Comparison of ENCODE assay signal across 8 mouse cellular contexts in genomic region chr14:99943156-99943555, GRCm38 (mm10).
A peak's percentile ranks its signal among the peaks of the same experiment; 100 is the strongest.
DNase-seq lines count a peak whose midpoint lies in the region; ATAC-seq and TF ChIP-seq lines count a peak whose summit lies in the region.

No protein-coding gene starts in this region.

- peaks cover 33% of the 10 kb centered on the region for H3K4me1 ChIP-seq in forebrain, embryonic 15.5 days
- peaks cover 30% of the 10 kb centered on the region for H3K4me1 ChIP-seq in hindbrain, embryonic 15.5 days (replicated peaks)
- H3K4me1 ChIP-seq in limb, embryonic 11.5 days (ENCODE audit: control insufficient read depth, insufficient read depth, low read length): peaks cover 23% of the 10 kb centered on the region
- H3K4me1 ChIP-seq in midbrain, embryonic 12.5 days: peaks cover 37% of the 10 kb centered on the region
- no peaks in the 10 kb centered on the region for H3K4me1 ChIP-seq in stomach, postnatal 0 days (replicated peaks; ENCODE audit: control insufficient read depth, insufficient read depth)

- peak; percentile 44 to 49 for DNase-seq in frontal cortex, postnatal 14 days (ENCODE audit: low spot score in 2 of 2)
- no peak for DNase-seq in frontal cortex, postnatal 36 days (ENCODE audit: low spot score in 2 of 2)
- peak; percentile 15 for DNase-seq in cerebellum, adult 11 months
- peak; percentile 80 for DNase-seq in limb, embryonic 11.5 days (ENCODE audit: low spot score)
- peak; percentile 78 for DNase-seq in stomach, postnatal 0 days (ENCODE audit: low spot score)

- TF ChIP-seq CTCF in stomach, postnatal 0 days (IDR thresholded peaks at IDR 0.05; ENCODE audit: low read depth): no peak

- no peaks in the 10 kb centered on the region for H3K27me3 ChIP-seq in forebrain, embryonic 15.5 days
- H3K27me3 ChIP-seq in hindbrain, embryonic 15.5 days: no peaks in the 10 kb centered on the region
- H3K27me3 ChIP-seq in limb, embryonic 11.5 days (ENCODE audit: control insufficient read depth, insufficient read depth, low read length): no peaks in the 10 kb centered on the region
- no peaks in the 10 kb centered on the region for H3K27me3 ChIP-seq in midbrain, embryonic 12.5 days
- H3K27me3 ChIP-seq in stomach, postnatal 0 days (ENCODE audit: control insufficient read depth, insufficient read depth, low read length): no peaks in the 10 kb centered on the region

- H3K4me2 ChIP-seq in forebrain, embryonic 15.5 days (replicated peaks): peak overlapping the region; percentile 10; the same call in 1 of the 2 replicates
- H3K4me2 ChIP-seq in hindbrain, embryonic 15.5 days: no peak overlapping the region
- no peak overlapping the region for H3K4me2 ChIP-seq in limb, embryonic 11.5 days (ENCODE audit: low read depth, severe bottlenecking)
- no peak overlapping the region for H3K4me2 ChIP-seq in midbrain, embryonic 12.5 days (replicated peaks)
- peak overlapping the region; percentile 29; the same call in 1 of the 2 replicates for H3K4me2 ChIP-seq in stomach, postnatal 0 days (replicated peaks; ENCODE audit: low read depth)

- WGBS in forebrain, embryonic 15.5 days: 2% methylated on average over 8 of the region's 8 CpGs
- 16% methylated on average over 8 of the region's 8 CpGs for WGBS in hindbrain, embryonic 15.5 days
- 22% methylated on average over 8 of the region's 8 CpGs for WGBS in limb, embryonic 11.5 days
- WGBS in midbrain, embryonic 12.5 days: 29% methylated on average over 8 of the region's 8 CpGs
- WGBS in stomach, postnatal 0 days: 9% methylated on average over 8 of the region's 8 CpGs

- H3K4me3 ChIP-seq in forebrain, embryonic 15.5 days: no peak overlapping the region
- no peak overlapping the region for H3K4me3 ChIP-seq in hindbrain, embryonic 15.5 days
- no peak overlapping the region for H3K4me3 ChIP-seq in limb, embryonic 11.5 days (ENCODE audit: low read depth, low read length)
- no peak overlapping the region for H3K4me3 ChIP-seq in midbrain, embryonic 12.5 days
- H3K4me3 ChIP-seq in stomach, postnatal 0 days (ENCODE audit: low read depth, low read length): no peak overlapping the region

- H3K36me3 ChIP-seq in forebrain, embryonic 15.5 days: no peaks in the 10 kb centered on the region
- H3K36me3 ChIP-seq in hindbrain, embryonic 15.5 days: no peaks in the 10 kb centered on the region
- no peaks in the 10 kb centered on the region for H3K36me3 ChIP-seq in limb, embryonic 11.5 days (ENCODE audit: control insufficient read depth, insufficient read depth, low read length)
- H3K36me3 ChIP-seq in midbrain, embryonic 12.5 days: no peaks in the 10 kb centered on the region
- no peaks in the 10 kb centered on the region for H3K36me3 ChIP-seq in stomach, postnatal 0 days (ENCODE audit: control insufficient read depth, insufficient read depth, low read length)

- H3K27ac ChIP-seq in forebrain, embryonic 15.5 days (replicated peaks): peak overlapping the region; percentile 67
- H3K27ac ChIP-seq in hindbrain, embryonic 15.5 days (replicated peaks): peak overlapping the region; percentile 73
- peak overlapping the region; percentile 59; the same call in 1 of the 2 replicates for H3K27ac ChIP-seq in limb, embryonic 11.5 days (replicated peaks; ENCODE audit: low read depth, low read length)
- peak overlapping the region; percentile 75 for H3K27ac ChIP-seq in midbrain, embryonic 12.5 days (replicated peaks)
- no peak overlapping the region for H3K27ac ChIP-seq in stomach, postnatal 0 days (replicated peaks)

- no peaks in the 10 kb centered on the region for H3K9me3 ChIP-seq in forebrain, embryonic 15.5 days
- no peaks in the 10 kb centered on the region for H3K9me3 ChIP-seq in hindbrain, embryonic 15.5 days
- no peaks in the 10 kb centered on the region for H3K9me3 ChIP-seq in limb, embryonic 11.5 days (ENCODE audit: control insufficient read depth, low read length)
- H3K9me3 ChIP-seq in midbrain, embryonic 12.5 days: no peaks in the 10 kb centered on the region
- H3K9me3 ChIP-seq in stomach, postnatal 0 days (ENCODE audit: control insufficient read depth, low read length): no peaks in the 10 kb centered on the region

- peak; percentile 94 for ATAC-seq in forebrain, embryonic 15.5 days (replicated peaks)
- peak; percentile 86 for ATAC-seq in hindbrain, embryonic 15.5 days (ENCODE audit: low FRiP score, low read depth)
- peak; percentile 77 for ATAC-seq in limb, embryonic 11.5 days (ENCODE audit: insufficient number of reproducible peaks, low FRiP score, low TSS enrichment, low read depth)
- ATAC-seq in midbrain, embryonic 12.5 days (ENCODE audit: low FRiP score, low read depth): peak; percentile 90
- ATAC-seq in stomach, postnatal 0 days (ENCODE audit: low FRiP score, low TSS enrichment): peak; percentile 71

- TF ChIP-seq EP300 in stomach, postnatal 0 days (optimal IDR thresholded peaks at IDR 0.05): no peak

- H3K9ac ChIP-seq in forebrain, embryonic 15.5 days (replicated peaks): no peak overlapping the region
- H3K9ac ChIP-seq in hindbrain, embryonic 15.5 days: no peak overlapping the region
- peak overlapping the region; percentile 12; the same call in 1 of the 2 replicates for H3K9ac ChIP-seq in limb, embryonic 11.5 days (ENCODE audit: low read length)
- no peak overlapping the region for H3K9ac ChIP-seq in midbrain, embryonic 12.5 days (replicated peaks)
- H3K9ac ChIP-seq in stomach, postnatal 0 days (ENCODE audit: low read length): no peak overlapping the region

Comparison
In these comparisons a context has a peak if more than half of its experiments do, and no peak if none do; other contexts are left out.
1. DNase-seq: peak in frontal cortex, postnatal 14 days (2 of 2), cerebellum, adult 11 months (single experiment), limb, embryonic 11.5 days (single experiment) and stomach, postnatal 0 days (single experiment); none in frontal cortex, postnatal 36 days (0 of 2).
2. H3K4me2 ChIP-seq: peak in forebrain, embryonic 15.5 days (single experiment) and stomach, postnatal 0 days (single experiment); none in hindbrain, embryonic 15.5 days (single experiment), limb, embryonic 11.5 days (single experiment) and midbrain, embryonic 12.5 days (single experiment).
3. Peak in every context shown above with its lines, with median percentiles within 50 percentile points of each other: ATAC-seq.